Mouse (Mus musculus) hindbrain, embryonic 13.5 days (tissue): ENCODE measurements around the gene Pde5a. TPM values are rescaled to one million over a fixed set of nuclear protein-coding genes. Genes with fewer than 3 reads are reported as not detected.

Experiments
- polyA plus RNA-seq: library from polyadenylated mRNA; unstranded; fragments of >200 nt; fragmentation: Nextera tagmentation; extraction: Ambion mirVana; gene quantifications from 2 replicates; pipeline ENCODE4 v1.2.1, GENCODE M21; 2015

Gene Pde5a
- polyA plus RNA-seq, 1 experiment from 2014 or later = 2.6 TPM

Other genes with a start within 250 kb of the Pde5a start
- 211 and 214 TPM in 2 replicates for gene Fnbp1l, start 109.2 kb upstream of the Pde5a start, polyA plus RNA-seq
- not detected in 2 replicates for gene Fabp2, start 166.1 kb downstream of the Pde5a start, polyA plus RNA-seq
- not detected in 2 replicates for gene Gm10959, start 190.4 kb downstream of the Pde5a start, polyA plus RNA-seq
- gene 1810037I17Rik, start 195.3 kb downstream of the Pde5a start, polyA plus RNA-seq = 90.1 and 97.3 TPM in 2 replicates